Mouse (Mus musculus): Measurements from ENCODE around the gene Nhlh2.

DNA sequence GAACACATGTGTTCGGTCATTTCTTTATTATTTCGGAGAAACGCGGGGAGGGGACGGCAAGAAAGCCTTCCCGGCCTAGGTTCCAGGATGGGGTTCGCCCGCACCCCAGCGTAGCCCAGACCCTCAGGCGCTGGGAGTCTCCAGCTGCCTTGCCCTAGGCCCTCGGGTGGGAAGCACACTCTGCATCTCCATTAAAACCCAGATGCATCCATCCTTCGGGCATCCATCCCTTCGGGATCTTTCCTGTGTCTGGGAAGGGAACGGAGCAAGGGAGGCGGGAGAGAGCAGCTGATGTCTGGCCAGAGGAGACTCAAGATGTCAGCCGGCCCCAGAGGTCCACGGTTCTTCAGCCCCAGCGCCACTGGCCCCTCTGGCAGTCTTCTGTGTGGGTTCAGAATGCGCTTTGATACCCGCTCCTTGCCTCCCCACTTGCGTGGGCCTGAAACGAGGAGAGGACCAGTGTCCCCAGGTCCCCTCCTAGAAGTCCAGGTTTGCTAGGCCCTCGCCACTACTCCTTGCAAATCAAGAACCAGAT lies 2.3 kb downstream of the Nhlh2 start:
- TF ChIP-seq MAFK (IDR thresholded peaks at IDR 0.05; ENCODE audit: borderline replicate concordance, low read depth, low read length) (no peak), CTCF (IDR thresholded peaks at IDR 0.05 in 2 of 3, conservative IDR thresholded peaks at IDR 0.05 in 1 of 3; ENCODE audit: control insufficient read depth in 1 of 3, insufficient read depth in 1 of 3, low read depth in 2 of 3, low read length in 3 of 3, poor library complexity in 1 of 3, severe bottlenecking in 1 of 3) (no peak), ZC3H11A (IDR thresholded peaks at IDR 0.05; ENCODE audit: low read depth, low read length) (no peak), MXI1 (IDR thresholded peaks at IDR 0.05; ENCODE audit: low read depth, low read length) (no peak), CHD2 (IDR thresholded peaks at IDR 0.05; ENCODE audit: low read length) (no peak)

Data from MEL (cell line).